Mouse (Mus musculus) left cerebral cortex, postnatal 36 days (tissue): Measurements from ENCODE around the gene Sgta. TPM values are rescaled to one million over a fixed set of nuclear protein-coding genes. Genes with fewer than 3 reads are reported as not detected.

Source experiments
- DNase-seq, 2 experiments: peaks; one replicate each; pipeline ENCODE4 v3.0.0; 2021 to 2022; ENCODE audit warnings: low spot score in 2 of 2, mixed read lengths in 1 of 2
- intact Hi-C: fragments of 180-260 bp; cut with DNase I; formaldehyde crosslinking; loops from one replicate; pipeline ENCODE4 v1.15.1; 2025
- microRNA-seq: library from miRNA; unstranded; fragments of <30 nt; microRNA quantifications from one replicate; pipeline ENCODE4 v1.2.0, GENCODE M21; 2022
- total RNA-seq, 2 experiments: library from RNA; stranded (reverse); gene quantifications; 2 replicates each; pipeline ENCODE4 v1.2.3; 2021

Sgta gene
- total RNA-seq, 2 experiments from 2014 or later: 169 to 176 TPM

- intact Hi-C loops: loop anchor here (5.0 to 10.0 kb wide), 3 partner anchors 85 to 243 kb away; partner anchors contain the start of genes Dot1l and Oaz1
- no peak for DNase-seq
Measured at GRCm38 (mm10) chr10:80997332-80997731, 62.6 kb downstream of the Sgta start.

GRCm38 (mm10) chr10:80996501-80996900 lies 63.5 kb downstream of the Sgta start:
- no peak for DNase-seq
- intact Hi-C loops: loop anchor here (5.0 to 10.0 kb wide), 3 partner anchors 86 to 242 kb away; partner anchors contain the start of genes Dot1l and Oaz1

- DNase-seq: peak; percentile 81 to 84
- intact Hi-C loops: loop anchor here (1.0 to 10.0 kb wide), 4 partner anchors 67 to 240 kb away; partner anchors contain the start of genes Dot1l and Oaz1
Measured at GRCm38 (mm10) chr10:80995091-80995632, 64.8 kb downstream of the Sgta start.

GRCm38 (mm10) chr10:80994621-80995020 lies 65.4 kb downstream of the Sgta start:
- intact Hi-C loops: loop anchor here (1.0 to 10.0 kb wide), 4 partner anchors 66 to 240 kb away; partner anchors contain the start of genes Dot1l and Oaz1
- no peak for DNase-seq

Small RNAs within 50 kb of the gene (microRNA-seq; reads per million reads assigned to microRNA genes)
- gene Mir5615-1 (not detected), gene Mir5615-2 (not detected)

Other genes with a start within 250 kb of the Sgta start
- 1 to 10 TPM; 5.5 to 5.6 TPM for gene Jsrp1, start 246.7 kb downstream of the Sgta start, total RNA-seq
- gene Oaz1, start 233.5 kb downstream of the Sgta start, total RNA-seq: 100 to 1,000 TPM; 507 to 583 TPM
- 10 to 100 TPM; 38.5 to 46.7 TPM for gene Lingo3, start 216.1 kb downstream of the Sgta start, total RNA-seq
- gene Lsm7, start 205.0 kb downstream of the Sgta start, total RNA-seq: 10 to 100 TPM; 34.2 to 44.0 TPM
- 10 to 100 TPM; 53.2 to 66.1 TPM for gene Sppl2b, start 204.9 kb downstream of the Sgta start, total RNA-seq
- under 1 TPM in 1 of 2 experiments, not detected in 1; 0.32 TPM for gene Tmprss9, start 188.3 kb downstream of the Sgta start, total RNA-seq
- gene Timm13, start 159.2 kb downstream of the Sgta start, total RNA-seq: 100 to 1,000 TPM; 120 to 153 TPM
- gene Lmnb2, start 141.9 kb downstream of the Sgta start, total RNA-seq: 10 to 100 TPM; 17.6 to 21.2 TPM
- gene Gadd45b, start 130.1 kb downstream of the Sgta start, total RNA-seq: 10 to 100 TPM; 17.4 to 23.9 TPM
- 100 to 1,000 TPM in 1 of 2 experiments, 10 to 100 TPM in 1; 97.9 to 136 TPM for gene Gng7, start 45.2 kb downstream of the Sgta start, total RNA-seq
- gene Diras1, start 34.5 kb downstream of the Sgta start, total RNA-seq: 100 to 1,000 TPM; 102 to 111 TPM
- gene Slc39a3, start 22.8 kb downstream of the Sgta start, total RNA-seq: 10 to 100 TPM; 66.9 to 74.2 TPM
- 10 to 100 TPM; 47.0 to 49.8 TPM for gene Thop1, start 9.9 kb upstream of the Sgta start, total RNA-seq
- under 1 TPM; 0.23 to 0.72 TPM for gene Creb3l3, start 38.7 kb upstream of the Sgta start, total RNA-seq
- 100 to 1,000 TPM; 120 to 133 TPM for gene Map2k2, start 45.7 kb upstream of the Sgta start, total RNA-seq
- 100 to 1,000 TPM; 120 to 133 TPM for gene Zbtb7a, start 75.0 kb upstream of the Sgta start, total RNA-seq
- 10 to 100 TPM; 26.7 to 31.8 TPM for gene Pias4, start 107.7 kb upstream of the Sgta start, total RNA-seq
- gene Eef2, start 116.5 kb upstream of the Sgta start, total RNA-seq: 100 to 1,000 TPM; 857 to 954 TPM
- 10 to 100 TPM; 75.0 to 76.4 TPM for gene Dapk3, start 122.8 kb upstream of the Sgta start, total RNA-seq
- gene 4930442H23Rik, start 123.7 kb upstream of the Sgta start, total RNA-seq: not detected
- under 1 TPM in 1 of 2 experiments, not detected in 1; 0.34 TPM for gene Nmrk2, start 141.9 kb upstream of the Sgta start, total RNA-seq
- gene Atcay, start 170.7 kb upstream of the Sgta start, total RNA-seq: 100 to 1,000 TPM; 202 to 212 TPM
- gene Zfr2, start 173.0 kb upstream of the Sgta start, total RNA-seq: 10 to 100 TPM; 54.9 to 72.9 TPM
- 100 to 1,000 TPM; 191 to 213 TPM for gene Matk, start 192.8 kb upstream of the Sgta start, total RNA-seq
- gene Mrpl54, start 206.8 kb upstream of the Sgta start, total RNA-seq: 10 to 100 TPM; 43.0 to 48.2 TPM
- gene Apba3, start 206.8 kb upstream of the Sgta start, total RNA-seq: 10 to 100 TPM; 30.1 to 39.3 TPM
- gene Tjp3, start 231.4 kb upstream of the Sgta start, total RNA-seq: under 1 TPM in 1 of 2 experiments, not detected in 1; 0.50 TPM
- gene Pip5k1c, start 232.8 kb upstream of the Sgta start, total RNA-seq: 100 to 1,000 TPM; 419 to 450 TPM